Mouse (Mus musculus) cerebral cortex, adult 2 months (tissue): Measurements from ENCODE around the gene Sh3rf1.

Source experiments
- WGBS: fragments of 180-500 bp; shearing (Covaris S2); methylation state at CpG from one replicate; pipeline ENCODE4 v1.1.7; 2018; 5-methylcytosine and 5-hydroxymethylcytosine counted together

Sh3rf1 gene

DNA sequence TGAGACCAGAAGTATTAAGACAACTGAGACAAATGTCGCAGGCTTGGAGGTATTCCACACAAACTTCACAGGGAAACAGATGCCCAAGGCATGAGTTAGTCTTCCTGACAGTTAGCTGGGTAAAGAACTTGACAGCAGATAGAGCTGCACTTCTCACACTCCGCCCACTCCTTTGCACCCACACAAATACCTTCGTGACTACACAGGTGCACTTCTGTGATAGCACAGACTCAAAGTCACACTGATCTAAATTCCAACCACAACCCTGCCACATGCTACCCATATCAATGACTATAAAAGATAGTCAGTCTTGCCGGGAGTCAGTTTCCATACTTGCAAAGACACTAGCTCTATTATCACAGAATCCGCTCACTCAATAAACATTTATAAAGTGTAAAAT lies 202.4 kb downstream of the Sh3rf1 start:
- WGBS = 72% methylated on average over 5 of the region's 5 CpGs

DNA sequence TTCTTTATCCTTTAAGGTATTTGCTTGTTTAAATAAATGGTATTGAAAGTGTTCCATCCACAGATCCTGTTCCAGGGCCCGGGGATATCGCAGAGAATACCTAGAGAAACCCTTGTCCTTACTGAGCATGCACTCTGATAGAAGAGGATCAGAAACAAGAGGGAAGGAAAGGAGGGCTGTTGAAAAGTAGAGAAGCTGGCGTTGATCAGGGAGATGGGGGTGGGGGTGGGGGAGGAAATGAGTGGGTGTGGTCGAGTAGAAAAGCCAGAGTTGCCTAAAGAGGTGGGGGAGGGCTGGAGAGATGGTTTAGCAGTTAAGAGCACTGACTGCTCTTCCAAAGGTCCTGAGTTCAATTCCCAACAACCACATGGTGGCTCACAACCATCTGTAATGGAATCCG lies 203.0 kb downstream of the Sh3rf1 start:
- WGBS = 73% methylated on average over 5 of the region's 5 CpGs

DNA sequence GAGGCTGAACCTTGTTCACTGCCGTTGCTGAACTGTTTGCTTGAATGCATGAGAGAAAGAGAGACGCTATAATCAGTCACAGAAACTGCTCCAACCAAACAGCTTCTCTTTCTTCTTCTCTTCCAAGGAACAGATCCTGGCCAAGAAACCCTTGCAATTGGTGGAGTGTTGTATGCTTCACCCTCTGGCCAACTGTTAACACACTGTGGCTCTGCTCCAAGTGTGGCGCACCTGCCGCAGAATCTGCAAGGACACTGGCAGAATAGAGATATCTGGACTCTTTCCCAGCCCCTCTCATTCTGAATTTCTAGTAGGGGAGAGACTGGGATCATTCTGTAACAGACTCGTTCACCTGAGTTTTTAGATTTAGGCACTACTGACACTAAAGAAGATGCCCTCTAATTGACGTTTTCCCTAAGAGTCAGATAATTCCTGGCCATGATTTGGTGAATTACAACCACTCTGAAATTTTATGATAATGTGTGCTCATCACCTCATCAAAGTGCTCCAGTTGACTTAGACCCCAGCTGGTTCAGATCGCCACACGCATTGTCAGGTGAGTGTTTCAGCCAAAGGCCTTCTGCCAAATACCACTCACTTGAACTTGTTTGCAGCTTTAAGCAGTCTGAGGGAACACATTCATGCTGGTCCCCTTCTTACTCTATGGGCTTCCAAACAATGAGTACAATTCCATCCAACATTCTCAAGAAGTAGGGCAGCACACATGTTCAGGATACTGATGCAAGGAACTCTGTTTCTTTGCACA lies 204.4 kb downstream of the Sh3rf1 start:
- 60% methylated on average over 8 of the region's 8 CpGs for WGBS

DNA sequence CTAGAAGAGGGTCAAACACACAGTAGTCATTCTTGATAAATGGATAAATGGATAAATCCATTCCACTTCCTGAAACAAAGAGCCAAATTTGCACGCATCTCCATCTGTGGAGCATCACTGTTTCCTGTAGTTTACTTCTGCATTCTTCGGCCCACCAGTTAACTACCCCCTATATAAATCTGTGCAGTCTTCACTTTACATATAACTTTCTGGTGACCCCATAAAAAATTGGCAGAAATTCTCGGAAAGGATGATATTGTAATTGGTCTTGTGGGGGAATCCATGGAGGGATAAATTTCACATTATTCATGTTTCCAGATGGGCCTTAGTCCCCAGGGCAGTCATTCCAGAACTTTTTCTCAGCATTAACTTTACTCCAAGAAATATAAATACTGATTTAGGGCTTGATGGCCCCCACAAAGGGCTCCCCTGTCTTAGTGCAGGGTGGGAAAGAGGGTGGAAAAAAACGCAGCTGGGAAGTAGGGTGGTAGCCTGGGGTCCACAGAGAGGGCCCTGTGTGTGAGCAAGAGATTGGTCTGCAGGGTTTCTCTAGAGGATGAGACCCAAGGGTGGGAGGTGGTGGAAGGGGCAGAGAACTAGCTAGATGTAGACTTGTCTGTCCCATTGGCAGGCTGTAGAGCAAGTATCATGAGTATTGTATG lies 205.3 kb downstream of the Sh3rf1 start:
- WGBS = 87% methylated on average over 4 of the region's 4 CpGs

DNA sequence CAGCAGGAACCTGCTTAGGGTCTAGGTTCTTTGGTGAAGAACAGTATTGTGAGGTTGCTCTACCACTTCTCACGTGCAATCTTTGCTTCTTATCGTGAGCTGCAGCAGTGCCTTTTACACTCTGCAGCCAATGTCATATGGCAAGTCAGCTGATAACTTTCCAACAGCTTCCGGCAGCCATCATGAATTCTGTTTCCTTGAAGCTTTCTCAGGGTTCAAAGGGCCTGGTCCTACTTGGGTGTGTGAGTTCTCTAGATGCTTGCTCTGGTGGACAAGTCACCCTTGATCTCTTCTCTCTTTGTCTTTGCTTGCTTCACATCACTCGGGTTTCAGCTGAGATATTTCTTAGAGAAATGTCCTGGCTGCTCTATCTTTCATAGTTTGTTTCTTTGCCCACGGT lies 211.8 kb downstream of the Sh3rf1 start:
- WGBS = 94% methylated on average over 5 of the region's 5 CpGs

DNA sequence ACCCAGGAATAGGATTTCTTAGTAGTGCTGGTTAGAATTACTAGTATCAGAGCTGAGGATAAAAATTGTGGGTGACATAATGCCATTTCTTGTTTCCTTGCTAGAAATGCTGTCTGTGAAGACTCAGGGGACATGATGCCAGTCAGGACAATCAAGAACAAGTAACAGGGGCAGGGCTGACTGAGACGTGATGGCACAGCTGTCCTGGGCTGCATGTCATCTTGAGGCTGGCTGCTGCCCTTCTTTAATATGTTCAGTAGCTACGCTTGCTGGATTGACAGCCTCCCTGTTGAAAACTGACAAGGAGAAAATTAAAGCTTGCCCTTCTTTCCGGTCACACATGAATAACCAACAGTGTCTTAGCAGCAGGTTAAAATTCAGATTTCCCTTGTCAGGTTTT lies 212.5 kb downstream of the Sh3rf1 start:
- 88% methylated on average over 3 of the region's 3 CpGs for WGBS

DNA sequence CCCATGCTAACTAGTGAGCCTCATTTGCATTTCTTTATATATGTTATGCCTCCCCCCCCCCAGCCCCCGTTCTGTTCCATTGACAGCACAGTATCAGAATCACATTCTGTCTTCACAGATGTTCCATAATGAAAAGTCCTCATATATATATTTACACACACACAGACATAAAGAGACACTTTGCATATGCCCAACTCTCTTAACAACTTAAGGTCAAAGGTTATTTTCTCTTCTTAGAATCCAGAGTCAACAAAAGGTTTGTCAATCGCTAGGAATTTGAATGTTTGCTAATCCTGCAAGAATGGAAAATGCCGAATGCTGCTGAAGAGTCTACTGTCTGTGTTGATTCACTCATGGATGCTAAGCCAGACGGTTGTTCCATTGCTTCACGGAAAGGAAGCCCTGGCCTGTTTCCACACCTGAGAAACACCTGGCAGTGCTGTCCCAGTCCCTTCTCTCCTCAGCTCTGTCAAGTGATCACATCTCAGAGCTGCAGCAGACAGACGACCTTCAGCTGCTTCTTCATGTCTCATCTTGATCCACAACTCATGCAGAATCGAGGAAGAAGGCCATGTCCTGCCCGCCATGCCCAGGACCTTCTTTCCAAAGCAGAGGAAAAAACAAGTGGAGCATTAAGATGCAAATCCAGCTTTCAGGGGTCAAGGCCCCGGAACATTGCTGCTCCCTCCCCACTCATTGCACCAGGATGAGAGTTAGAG lies 213.1 kb downstream of the Sh3rf1 start:
- WGBS = 76% methylated on average over 9 of the region's 9 CpGs

DNA sequence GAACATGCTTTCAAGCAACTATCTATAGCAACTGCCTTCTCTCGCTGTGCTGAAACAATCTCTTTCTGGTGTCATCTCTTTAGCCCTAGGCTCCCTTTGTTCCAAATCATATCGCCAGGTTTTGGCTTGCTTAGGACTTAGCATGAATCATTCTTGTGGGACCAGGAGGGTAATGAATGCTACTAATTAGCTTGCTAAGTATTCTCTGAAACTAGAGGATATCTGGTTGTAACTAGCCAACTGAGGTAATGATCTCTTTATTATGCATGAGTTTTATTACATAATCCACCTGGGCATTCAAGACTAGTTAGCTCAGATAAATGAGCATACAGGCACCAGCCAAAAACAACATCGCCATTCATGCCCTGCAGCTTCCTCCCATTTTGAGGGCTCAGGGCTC lies 219.3 kb downstream of the Sh3rf1 start:
- 80% methylated on average over 3 of the region's 3 CpGs for WGBS

DNA sequence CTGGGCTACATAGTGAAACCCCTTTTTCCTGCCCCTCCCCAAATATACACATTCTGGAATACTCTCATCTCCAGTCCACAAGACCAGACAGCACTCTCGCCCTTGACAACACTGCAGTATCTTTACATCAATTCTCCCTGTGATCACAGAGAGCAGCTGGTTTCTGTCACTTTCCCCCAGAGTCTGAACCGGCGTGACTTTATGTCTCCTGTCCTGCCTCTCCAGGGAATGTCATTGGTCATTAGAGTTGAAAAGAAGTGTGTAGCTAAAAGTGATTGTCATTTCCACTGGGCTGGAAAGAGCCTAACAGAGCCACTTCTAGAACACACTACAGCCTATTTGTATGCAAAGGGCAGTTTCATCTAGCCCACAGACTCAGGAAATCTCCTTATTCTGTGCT lies 220.7 kb downstream of the Sh3rf1 start:
- WGBS = 78% methylated on average over 3 of the region's 3 CpGs
